Mouse (Mus musculus): ENCODE measurements around the gene Sox30.

Sox30 gene

DNA sequence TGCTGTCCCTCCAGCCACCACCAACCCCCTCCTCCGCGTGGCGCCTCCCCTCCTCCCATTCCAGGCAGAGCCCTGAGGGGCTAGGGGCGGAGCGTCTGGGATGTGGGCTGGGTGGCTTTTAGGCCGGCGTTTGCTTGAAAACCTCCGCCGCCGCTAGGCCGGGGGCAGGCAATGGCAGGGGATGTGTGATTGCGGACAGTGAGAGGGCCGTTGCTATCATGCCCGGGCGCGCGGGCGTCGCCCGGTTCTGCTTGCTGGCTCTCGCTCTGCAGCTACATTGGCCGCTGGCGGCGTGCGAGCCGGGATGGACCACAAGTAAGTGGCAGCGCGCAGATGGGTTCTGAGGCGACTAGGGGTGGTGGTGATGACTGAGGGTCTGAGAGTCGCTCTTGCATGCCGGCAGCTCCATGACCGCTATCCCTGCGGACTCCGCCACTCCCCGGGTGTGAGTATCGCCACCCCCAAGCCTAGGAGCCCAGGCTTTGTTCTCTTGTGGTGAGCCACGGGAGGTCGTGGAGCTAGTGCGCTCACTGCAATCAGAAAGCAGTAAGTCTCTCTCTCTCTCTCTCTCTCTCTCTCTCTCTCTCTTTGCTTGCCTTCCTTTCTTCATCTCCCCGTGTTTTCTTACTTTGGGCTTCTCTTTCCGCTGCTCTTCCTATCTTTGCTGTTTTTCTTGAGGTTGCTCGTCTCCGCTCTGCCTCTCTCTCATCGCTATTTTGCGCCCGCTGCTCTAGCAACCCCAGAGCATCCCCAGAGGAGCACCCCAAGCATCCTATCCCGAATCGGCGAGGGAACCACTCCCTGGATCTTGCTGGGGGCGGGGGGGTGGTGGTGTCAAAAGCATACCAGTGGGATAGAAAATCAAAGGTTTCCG, 76.0 kb downstream of the Sox30 start, which contains the start of gene Adam19:
Gene Adam19 (plus strand): TSS at position 97 of the 874 bp plus-strand sequence.
- peak; percentile 72 for DNase-seq (ENCODE audit: low read depth, low spot score)

DNA sequence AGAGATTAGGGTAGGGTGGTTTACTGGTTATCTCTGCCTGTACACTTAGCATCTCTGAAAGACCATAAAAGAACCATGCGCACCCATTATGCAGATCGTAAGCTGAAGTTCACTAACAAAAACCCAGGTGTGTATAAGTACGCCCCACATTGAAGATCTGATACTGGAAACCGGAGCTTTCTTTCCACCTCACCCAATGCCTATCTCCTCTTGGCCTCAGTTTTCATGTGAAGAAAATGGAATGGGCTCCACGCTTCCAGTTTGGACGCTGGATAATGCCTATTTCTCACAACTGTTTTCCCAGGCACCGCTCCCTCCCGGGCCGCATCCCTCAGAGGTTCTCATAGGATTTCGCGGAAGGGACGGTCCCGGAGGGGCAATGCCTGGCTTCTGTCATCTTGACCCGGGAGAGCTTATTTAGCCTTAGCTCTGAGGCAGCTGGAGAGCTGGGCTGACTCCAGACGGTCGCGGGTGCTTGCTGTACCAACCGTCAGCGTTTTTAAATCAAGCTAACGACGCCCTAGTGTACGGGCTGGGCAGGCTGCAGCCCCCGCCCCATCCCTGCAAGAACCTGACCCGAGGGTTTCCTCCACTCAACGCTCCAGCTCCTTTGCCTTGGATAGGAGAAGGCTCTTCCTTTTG, 76.8 kb downstream of the Sox30 start:
- no peak for DNase-seq (ENCODE audit: low read depth, low spot score)

DNA sequence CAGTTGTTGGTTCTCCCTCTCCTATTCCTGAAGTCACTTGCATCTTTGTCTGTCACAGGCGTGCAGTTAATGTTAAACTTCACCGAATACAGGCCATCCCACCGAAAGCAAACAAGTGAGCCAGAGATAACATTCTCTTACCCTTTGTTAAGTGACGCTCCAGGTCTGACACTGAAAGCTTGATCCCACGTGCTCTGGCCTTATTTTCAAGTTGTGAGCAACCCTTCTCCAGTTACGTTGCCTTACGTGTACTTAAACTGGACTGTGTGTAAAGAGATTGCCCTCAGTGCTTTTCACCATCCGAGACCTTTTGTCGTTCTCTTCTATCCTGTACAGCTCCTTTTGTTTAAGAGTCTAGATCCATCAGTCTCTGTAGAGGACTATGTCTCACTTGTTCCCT, 77.9 kb downstream of the Sox30 start:
- DNase-seq (ENCODE audit: low read depth, low spot score), result no peak

DNA sequence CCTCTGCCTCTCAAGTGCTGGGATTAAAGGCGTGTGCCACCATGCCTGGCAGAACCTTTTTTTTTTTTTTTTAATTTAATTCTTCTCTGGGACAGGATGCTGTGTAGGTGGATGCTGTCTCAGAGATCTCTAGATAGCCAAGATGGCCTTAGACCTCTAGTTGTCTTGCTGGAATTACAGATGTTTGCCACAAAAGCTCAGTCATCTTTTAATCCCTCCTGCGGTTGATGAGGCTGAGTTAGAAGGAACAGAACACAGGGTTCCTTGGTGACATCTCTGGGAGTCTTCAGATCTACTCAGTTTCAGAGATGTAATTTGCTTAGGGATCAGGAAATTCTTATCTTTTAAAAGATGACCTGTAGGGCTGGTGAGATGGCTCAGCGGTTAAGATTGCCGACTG, 78.8 kb downstream of the Sox30 start:
- no peak for DNase-seq (ENCODE audit: low read depth, low spot score)

DNA sequence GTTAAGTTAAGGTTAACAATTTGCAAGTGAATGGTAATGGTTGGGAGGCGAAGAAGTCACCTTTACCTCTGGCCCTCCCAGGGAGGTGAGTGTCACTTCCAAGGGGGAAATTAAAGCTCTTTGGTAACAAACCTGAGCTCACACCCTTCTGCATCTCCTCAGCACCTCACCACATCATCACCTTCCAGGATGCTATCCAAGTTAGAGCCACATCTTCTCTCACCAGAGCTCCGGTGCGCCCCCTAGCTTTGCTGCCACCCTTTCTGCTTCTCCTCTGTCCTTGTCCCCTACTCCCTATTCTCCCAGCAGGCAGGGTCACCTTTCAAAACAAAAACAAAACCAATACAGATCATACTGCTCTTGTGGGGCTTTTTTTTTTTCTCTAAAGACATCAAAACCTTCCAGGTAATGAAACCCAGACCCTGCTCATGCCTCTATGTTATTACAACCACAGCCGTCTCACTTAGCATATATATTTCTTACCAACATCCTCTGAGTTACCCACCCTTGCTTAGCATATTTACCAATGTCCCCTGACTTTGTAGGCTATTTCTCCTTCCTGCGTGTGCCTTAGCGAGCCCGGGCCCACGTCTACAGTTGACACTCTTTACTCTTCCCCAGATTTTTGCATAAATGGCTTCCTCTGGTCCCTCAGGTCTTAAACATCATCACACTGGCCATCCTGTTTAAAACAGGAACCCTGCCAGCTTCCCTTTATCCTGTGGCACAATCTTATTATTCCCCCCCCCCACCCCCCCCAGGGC, 80.0 kb downstream of the Sox30 start:
- no peak for DNase-seq (ENCODE audit: low read depth, low spot score)

DNA sequence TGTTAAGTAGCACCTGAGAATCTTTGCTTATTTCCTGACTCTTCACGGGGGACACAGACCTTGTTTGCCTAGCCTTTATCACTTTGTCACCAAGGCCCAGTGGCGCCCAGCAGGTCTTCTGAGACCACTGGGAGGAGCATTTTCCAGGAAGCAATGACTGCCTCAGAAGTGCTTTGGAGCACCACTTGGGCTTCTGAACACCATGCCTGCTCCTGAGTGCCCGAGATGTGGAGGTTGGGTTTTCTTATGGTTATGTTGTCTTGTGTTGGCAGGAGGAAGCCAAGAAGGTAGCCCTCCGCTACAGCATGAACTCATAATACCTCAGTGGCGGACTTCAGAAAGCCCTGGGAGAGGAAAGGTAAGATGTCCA, 80.5 kb downstream of the Sox30 start:
- no peak for DNase-seq (ENCODE audit: low read depth, low spot score)

DNA sequence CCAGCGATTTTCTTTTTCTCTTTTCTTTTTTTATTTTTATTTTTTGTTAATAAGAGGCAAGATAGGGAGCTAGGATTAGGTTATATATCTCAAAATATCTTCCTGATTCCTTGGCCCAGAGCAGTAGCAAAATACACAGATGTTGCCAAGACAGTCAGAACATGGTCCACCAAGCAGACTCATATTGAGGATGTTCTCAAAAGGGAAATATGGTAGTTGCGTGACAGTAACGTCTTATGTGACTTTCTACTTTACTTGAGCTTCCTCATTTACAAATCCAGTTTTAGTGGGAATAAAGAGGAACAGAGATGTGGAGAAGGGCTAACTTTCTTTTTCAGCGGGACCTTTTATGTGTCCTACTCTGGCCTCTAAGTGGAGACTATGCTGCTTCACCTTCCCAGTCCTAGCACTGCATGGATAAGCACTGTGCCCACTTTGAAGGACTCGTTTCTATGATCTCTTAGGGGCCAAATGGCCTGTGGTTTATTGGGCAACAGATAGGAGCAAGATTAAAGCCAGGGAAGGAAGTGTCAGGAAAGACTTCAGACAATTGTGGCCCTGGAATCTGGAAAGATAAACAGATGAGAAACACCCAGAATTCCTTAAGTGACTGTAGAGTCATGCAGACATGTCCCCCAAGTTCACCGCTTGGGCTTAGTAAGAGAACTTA, 81.8 kb downstream of the Sox30 start:
- no peak for DNase-seq (ENCODE audit: low read depth, low spot score)

DNA sequence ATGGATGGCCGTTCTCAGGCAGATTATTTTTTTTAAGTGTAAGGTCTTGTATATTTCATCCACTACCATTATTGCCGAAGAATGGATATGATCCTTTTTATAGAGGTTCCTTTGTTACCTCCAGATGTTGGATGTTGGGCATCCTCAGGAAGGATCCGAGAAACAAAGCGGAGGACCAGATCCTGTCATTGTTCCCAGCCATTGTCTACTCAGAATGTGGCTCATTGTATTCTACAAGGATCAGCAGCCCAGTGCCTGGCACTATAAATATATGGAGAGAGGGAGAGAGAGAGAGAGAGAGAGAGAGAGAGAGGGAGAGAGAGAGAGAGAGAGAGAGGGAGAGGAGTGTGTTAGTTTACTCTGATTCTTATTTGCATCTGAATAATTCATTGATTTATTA, 82.5 kb downstream of the Sox30 start:
- DNase-seq (ENCODE audit: low read depth, low spot score), result no peak

DNA sequence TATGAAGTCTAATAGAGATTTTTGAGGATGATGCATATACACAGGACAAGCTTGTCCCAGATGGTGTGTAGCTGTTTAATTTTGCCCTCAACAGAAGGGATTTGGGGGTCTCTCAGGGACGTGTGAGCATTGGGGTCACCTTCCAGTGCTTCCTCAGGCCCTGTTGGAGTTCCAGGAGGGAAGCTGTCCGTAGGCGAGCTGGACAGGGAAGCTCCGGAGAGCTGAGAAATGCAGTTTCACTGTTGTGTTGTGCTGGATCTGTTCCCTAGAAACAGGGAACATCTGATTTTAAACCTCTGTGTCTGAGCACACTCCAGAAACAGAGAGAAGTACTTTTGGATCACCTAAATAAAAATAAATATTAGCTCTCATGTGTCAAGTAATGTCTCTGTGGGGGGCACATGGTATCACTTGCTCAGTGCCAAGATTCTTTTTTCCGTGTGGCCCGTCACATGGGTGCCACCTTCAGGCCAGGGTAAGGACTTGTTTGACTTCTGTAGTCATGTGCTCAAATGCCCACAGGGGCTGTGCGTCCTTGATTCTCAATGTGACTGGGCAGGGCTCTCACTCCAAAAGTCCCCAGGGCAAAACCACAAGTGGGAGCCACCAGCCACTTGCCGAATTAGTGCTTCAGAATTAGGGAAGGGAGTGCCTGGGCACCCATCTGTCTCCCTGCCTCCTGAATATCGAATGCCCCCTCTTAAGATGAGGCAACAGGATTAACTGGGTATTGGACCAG, 83.1 kb downstream of the Sox30 start:
- DNase-seq (ENCODE audit: low read depth, low spot score), result no peak

DNA sequence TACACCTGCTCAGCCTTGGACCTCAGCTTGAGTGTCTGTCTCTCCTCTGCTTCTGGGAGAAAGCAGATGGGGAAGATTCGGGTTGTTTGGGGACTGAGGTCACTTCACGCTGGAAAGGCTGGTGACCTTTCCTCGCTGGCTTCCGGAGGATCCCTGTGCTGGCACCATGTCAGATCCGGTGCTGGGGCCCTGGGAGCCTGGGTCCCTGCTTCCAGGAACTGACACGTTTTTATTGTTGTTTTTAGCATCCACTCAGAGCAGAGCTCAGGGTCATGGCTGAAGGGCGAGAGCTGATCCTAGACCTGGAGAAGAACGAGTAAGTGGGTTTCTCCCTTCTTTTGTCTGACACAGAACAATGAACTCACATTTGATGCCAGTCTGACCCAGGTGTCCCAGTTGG, 84.7 kb downstream of the Sox30 start:
- DNase-seq (ENCODE audit: low read depth, low spot score), result no peak

DNA sequence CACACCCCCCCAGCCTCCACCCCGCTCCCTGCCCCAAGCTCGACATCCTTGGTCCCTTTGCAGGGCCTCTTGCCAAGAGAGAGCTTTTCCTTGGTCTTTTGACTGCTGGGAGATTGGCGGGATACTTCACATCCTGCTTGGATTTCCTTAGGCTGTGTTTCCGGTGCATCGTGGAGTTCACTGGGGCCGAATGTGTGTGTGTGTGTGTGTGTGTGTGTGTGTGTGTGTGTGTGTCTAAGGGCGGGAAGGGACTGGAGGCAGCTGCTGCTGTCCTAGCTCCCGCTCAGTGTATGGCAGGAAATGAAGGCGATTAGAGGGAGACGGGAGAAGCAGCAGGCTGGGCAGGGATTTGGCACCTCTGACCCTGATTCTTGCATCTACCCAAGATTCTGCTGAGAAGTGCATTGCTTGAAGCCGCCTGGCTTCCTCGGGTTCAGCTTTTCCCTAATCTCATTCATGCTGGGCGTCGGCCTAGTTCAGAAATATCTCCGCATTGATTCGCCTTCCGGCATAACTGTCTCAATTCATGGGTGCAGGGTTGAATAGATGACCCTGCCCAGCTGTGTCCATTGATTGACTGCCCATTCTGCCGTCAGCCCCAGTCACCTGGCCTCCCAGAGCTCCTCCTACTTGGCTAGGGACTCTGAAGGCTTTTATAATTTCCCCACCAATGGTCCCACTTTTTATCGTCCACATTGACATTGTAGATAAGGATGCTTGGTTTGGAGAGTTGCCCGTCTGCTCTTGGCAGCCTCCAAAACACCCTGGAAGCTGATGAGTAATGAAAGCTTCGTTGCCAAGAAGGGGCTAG, 85.3 kb downstream of the Sox30 start:
- DNase-seq (ENCODE audit: low read depth, low spot score), result no peak
